Mouse (Mus musculus) ovary, adult 18-20 months (tissue): ENCODE data around the gene Naxe.
A peak's percentile ranks its signal among the peaks of the same experiment; 100 is the strongest.

ENCODE experiments used
- DNase-seq: peaks from one replicate; pipeline ENCODE4 v3.0.0; 2022; ENCODE audit warnings: low spot score, mixed read lengths

Gene Naxe

DNA sequence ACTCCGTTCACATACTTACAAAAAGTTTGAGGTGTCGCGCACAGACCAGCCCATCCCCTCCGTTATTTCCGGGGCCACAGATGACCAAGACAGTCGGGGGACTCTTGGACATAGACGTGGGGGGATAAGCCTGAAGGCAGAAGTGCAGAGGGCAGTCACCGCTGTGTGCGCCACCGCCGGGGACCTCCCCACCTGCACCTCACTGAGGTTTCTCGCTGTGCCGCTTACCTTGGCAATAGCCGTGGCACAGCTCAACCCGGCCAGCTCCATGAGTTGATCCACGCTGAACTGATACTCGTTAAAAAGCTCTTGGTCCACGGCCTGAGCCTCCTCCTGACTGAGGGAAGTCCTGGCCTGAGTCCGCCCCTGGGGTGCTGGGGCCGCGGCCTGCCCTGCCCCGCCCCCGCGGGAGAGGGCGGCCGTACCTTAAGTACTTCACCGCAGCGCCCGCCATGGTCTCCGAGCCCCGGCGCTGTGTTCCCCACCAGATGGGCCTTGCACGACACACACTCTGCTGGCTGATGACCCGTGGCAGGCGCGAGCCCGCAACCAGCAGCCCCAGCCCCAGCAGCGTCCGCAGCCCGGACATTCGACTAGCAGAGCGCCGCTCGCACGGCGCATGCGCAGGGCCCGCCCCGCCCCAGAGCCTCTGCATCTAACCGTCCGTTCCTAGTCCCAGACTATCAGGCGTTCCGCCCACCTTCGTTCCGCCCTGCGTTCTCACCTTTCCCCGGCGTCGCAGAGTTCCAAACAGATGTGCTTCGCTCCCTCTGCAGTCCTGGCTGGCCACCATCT is at the start of gene Naxe:
TSS of gene Naxe (minus strand) at position 594 of the 795 bp plus-strand sequence.
- DNase-seq = peak; percentile 75

GRCm38 (mm10) chr3:88106126-88106525 is 47.8 kb upstream of the Naxe start:
- DNase-seq = no peak

GRCm38 (mm10) chr3:88102611-88103010 is 44.3 kb upstream of the Naxe start:
- DNase-seq = no peak

DNA sequence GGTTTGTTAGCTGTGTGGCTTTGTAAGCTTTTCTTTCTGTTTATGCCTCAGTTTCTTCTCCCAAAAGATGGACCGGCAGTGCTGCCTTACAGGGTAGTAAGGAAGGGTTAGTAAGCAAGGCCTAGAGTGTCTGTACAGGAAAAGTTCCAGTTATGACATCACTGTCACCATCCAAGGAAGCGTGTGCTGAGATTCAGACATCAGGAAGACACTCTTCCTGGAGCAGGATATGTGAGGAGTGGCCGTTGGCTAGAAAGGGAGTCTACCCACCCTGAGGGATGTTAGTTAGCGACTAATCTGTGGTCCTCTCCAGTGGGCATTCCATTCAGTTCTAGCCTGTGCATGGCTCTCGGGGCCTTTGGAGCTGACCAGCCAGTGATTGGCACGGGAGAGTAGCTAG is 43.9 kb upstream of the Naxe start:
- DNase-seq = no peak

GRCm38 (mm10) chr3:88101736-88102135 is 43.4 kb upstream of the Naxe start:
- no peak for DNase-seq

- DNase-seq = no peak
Measured at GRCm38 (mm10) chr3:88100251-88100650, 42.0 kb upstream of the Naxe start.

- no peak for DNase-seq
Measured at GRCm38 (mm10) chr3:88097666-88098065, 39.4 kb upstream of the Naxe start.

DNA sequence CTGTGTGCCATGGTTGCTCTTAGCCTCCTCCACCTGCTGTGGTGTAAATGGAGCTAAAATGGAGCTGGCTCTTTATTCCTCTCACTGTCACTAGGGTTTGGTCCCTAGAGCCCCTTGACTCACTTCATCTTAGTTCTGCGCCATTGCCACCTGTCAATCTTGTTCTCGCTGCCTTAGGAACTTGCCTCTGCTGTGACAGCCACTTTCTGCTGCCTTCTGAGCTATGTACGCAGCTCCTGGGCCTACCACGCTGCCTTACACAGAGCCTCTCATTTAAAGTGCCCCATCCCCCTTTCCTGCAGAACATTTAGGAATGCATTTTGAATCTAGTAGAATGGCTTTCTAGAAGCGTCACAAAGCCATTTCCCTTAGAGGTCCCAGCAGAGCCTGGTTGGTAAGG is 35.8 kb upstream of the Naxe start:
- no peak for DNase-seq

DNA sequence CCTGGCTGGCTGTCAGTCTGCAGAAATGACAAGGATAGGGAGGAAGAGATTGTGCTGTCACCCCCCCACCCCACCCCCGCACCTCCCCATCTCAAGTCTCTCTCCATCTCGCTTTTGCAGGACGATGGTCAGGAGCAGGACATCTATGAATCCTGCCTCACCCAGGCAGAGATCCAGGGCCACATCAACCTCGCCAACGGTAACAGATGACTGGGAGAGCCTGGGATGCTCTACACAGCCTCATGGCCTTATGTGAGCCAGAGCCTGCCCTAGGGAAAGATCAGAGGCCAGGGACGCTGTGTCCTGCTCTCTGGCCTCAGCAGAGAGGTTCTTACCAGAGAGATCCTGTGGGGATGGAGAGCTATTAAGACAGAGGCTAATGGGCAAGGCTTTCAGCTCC is 32.3 kb upstream of the Naxe start:
- DNase-seq = no peak

DNA sequence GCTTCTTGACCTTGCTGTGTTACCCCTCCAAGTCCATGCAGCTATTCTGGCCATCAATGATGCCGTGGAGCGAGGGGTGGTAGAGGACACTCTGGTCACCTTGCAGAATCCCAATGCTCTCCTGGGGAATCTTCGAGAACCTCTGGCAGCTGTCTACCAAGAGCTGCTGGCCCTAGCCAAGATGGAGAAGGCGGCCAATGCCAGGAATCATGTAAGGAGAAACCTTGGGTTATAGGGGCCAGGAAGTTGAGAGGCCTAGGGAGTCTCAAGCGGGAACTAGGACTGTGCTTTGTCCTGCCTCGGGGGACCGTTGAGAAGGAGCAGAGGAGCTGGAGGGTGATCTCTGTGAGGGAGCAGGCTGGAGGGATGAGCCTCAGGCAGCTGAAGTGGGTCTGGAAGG is 31.8 kb upstream of the Naxe start:
- no peak for DNase-seq

DNA sequence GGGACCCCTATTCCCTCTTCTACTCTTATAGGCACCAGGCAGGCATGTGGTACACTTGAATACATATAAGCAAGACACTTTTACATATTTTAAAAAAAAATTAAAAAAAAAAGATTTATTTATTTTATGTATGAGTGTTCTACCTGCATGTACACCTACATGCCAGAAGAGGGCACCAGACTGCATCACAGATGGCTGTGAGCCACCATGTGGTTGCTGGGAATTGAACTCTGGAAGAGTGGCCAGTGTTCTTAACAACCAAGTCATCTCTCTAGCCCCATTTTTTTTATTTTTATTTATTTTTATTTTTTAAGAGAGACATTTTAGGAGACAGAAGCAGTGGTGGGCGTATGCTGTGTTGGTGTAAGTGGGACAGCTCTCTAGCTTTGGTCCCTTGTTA is 29.4 kb upstream of the Naxe start:
- DNase-seq = no peak

DNA sequence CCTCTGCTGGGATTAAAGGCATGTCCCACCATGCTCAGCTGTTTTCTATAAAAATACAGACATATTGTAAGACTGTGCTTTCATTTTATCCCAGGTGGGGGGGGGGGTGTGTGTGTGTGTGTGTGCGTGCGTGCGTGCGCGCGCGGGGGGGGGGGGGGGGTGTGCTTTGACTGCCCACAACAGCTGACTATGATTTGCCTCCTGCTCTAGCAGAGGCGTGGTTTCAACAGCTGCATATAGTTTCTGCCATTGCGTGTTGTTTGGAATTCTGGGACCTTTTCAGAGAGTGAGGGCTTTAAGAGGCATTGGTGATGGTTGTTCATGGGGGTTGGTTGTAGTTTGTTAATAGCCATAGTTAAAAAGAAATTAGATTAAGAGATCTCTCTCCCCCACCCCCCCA is 27.2 kb upstream of the Naxe start:
- no peak for DNase-seq

DNA sequence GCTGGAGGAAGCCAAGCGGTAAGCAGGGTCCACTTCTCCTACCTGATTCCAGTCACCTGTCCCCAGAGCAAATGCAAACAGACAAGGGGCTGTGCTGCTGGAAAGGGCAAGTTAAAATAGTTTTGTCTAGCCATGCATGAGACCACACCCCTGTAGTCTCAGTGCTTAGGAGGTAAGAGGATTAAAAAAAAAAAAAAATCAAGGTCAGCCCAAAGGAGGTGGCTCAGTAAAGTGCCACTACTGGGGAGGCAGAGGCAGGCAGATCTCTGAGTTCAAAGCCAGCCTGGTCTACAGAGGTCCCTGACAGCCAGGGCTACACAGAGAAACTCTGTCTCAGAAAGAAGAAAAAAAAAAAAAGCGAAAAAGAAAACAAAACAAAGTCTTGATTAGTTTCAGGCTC is 25.7 kb upstream of the Naxe start:
- DNase-seq = no peak

GRCm38 (mm10) chr3:88082663-88083062 is 24.4 kb upstream of the Naxe start:
- no peak for DNase-seq

DNA sequence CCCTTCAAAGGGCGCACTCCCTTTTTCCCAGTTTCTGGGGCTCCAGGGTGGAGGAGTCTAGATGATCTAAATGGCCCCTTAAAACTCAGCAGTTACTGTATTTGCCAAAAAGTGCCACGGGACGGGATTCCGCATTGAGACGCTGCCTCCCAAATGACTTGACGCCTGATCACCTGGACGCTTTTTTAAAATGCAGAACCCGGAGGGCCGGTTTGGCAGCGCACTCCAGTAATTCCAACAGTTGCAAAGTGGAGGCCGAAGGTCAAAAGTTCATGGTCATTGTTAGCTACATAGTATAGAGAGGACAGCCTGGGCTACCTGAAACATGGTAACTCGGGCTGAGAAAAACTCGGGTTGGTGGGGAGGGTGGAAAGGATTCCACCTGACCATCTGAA is 23.9 kb upstream of the Naxe start:
- DNase-seq = no peak

- DNase-seq = peak; percentile 77
Measured at GRCm38 (mm10) chr3:88081345-88082223, 23.3 kb upstream of the Naxe start, which contains the start of gene Iqgap3. Iqgap3 (plus strand) TSS chr3:88081971.

DNA sequence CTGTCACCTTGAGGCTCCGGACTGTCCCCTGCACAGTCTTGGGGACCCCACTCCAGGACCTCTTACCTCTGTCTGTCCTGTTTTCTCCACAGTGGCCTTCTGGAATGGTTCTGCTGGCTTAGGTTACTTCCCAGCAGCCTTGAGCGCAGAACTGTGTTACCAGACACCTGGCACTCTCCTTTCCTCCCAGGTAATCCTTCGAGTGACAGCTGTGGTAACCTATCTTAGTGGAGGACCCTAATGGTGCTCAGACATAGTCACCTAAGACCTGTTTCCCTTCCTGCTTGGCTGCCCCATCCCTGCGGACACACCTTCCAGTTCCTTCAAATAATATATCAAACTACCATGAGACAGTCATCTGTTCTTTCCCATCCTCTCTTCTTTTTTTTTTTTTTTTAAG is 19.9 kb upstream of the Naxe start, which contains the start of gene Ttc24:
TSS of gene Ttc24 (minus strand) at position 101 of the 400 bp plus-strand sequence.
- no peak for DNase-seq

GRCm38 (mm10) chr3:88077441-88077840 is 19.1 kb upstream of the Naxe start:
- DNase-seq = no peak

DNA sequence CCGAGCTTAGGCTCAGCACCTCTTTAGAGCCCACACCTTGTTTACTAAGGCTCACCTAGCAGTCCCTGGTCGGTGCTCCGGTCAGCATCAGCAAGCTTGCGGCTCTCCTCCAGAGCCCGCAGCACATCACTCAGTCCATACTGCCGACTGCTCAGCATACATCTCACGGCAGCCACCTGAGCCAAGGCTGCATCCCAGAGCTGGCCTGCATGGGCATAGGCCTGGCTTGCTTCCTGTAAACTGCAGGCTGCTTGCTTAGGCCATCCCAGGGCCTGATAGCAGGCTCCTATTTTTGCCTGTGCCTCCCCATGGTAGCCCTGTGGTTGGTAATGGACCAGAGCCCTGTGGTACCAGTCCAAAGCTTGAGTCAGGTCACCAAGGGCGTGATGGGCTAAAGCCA is 16.5 kb upstream of the Naxe start:
- DNase-seq = no peak

- DNase-seq = no peak
Measured at GRCm38 (mm10) chr3:88074351-88074750, 16.1 kb upstream of the Naxe start.

- DNase-seq = no peak
Measured at GRCm38 (mm10) chr3:88073631-88074030, 15.3 kb upstream of the Naxe start.

- DNase-seq = peak; percentile 50
Measured at GRCm38 (mm10) chr3:88071783-88072182, 13.5 kb upstream of the Naxe start.

DNA sequence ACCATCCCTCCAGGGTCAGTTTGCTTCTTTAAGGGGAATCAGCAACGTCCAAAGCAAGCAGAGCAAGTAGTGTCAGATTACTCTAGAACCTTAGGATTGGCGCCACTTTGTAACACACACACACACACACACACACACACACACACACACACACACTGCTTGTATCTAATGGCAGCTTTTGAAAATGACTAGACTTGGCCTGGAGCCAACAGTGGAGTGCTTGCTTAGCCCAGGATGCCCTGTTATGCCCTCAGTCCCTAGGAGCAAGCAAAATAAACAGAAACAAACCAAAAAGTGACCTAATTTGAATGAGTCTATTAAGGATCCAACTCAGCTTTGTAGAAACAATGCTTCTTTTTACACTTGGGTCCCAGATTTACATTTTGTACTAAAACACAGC is 10.1 kb upstream of the Naxe start:
- DNase-seq = no peak
